Mouse (Mus musculus) G1E (cell line): ENCODE results near the gene Crybb2.

Experiments
- CTCF ChIP-seq: IDR thresholded peaks from 2 replicates; pipeline ENCODE4 v1.5.1; 2012; ENCODE audit warnings: low read depth, low read length, inconsistent platforms, mixed read lengths
- GATA1 ChIP-seq: IDR thresholded peaks from 2 replicates; pipeline ENCODE4 v1.6.1; 2012; ENCODE audit warnings: borderline replicate concordance, low read length, inconsistent platforms, mixed read lengths
- POLR2AphosphoS5 ChIP-seq: IDR thresholded peaks from 2 replicates; pipeline ENCODE4 v1.6.1; 2012; ENCODE audit warnings: low read depth, low read length, inconsistent platforms; ENCODE audit not compliant: insufficient replicate concordance
- TAL1 ChIP-seq: conservative IDR thresholded peaks from 2 replicates; pipeline ENCODE4 v1.6.1; 2012; ENCODE audit warnings: low read depth, low read length, inconsistent platforms, mixed read lengths

- no peak for TF ChIP-seq CTCF
- TF ChIP-seq GATA1, result no peak
- TF ChIP-seq TAL1, result no peak
- no peak for TF ChIP-seq POLR2AphosphoS5
Observed at GRCm38 (mm10) chr5:113014111-113014807, 55.7 kb downstream of the Crybb2 start.
